Mouse (Mus musculus): Measurements from ENCODE around the gene Fam219a. TPM values are rescaled to one million over a fixed set of nuclear protein-coding genes. Genes with fewer than 3 reads are reported as not detected.
A peak's percentile ranks its signal among the peaks of the same experiment; 100 is the strongest.

Gene Fam219a
- polyA plus RNA-seq, 1 experiment, result 1.7 TPM

DNA sequence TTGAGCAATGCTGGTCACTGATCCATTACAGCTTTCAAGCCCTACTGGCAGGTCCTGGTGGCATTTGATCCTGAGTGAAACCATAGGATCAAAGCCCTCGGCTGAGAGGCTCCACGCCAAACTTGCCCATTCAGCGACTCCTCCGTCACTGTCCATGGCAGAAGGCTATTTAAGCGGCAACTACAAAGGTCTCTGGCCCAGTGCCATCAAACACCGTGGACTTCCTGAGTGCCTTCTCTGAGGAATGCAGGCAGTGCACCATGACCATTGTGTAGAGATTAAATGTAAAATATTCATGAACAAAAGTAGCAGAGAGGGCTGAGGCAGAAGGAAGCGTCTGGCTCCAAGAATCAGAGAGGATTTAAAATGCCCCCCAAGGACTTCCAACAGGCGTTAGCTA is 41.3 kb downstream of the Fam219a start:
- H3K27me3 ChIP-seq (ENCODE audit: control insufficient read depth, insufficient read depth, insufficient read length), result peaks cover 35% of the 10 kb centered on the region
- H3K79me2 ChIP-seq (ENCODE audit: control insufficient read depth, insufficient read depth), result no peaks in the 10 kb centered on the region
- no peaks in the 10 kb centered on the region for H3K36me3 ChIP-seq (ENCODE audit: control insufficient read depth, insufficient read depth)
- H3K4me3 ChIP-seq (ENCODE audit: insufficient read depth, poor library complexity, severe bottlenecking), result no peak overlapping the region
- H3K79me3 ChIP-seq (ENCODE audit: low read depth), result no peaks in the 10 kb centered on the region
- no peak overlapping the region for H3ac ChIP-seq (ENCODE audit: control insufficient read depth, insufficient read length, low read depth)
- TF ChIP-seq CEBPB (IDR thresholded peaks at IDR 0.05; ENCODE audit: low read depth) (no peak), CTCF (IDR thresholded peaks at IDR 0.05; ENCODE audit: control insufficient read depth, insufficient read depth, insufficient read length) (no peak), FOSL1 (IDR thresholded peaks at IDR 0.05; ENCODE audit: insufficient read depth, low read length, poor library complexity, severe bottlenecking) (no peak), USF1 (IDR thresholded peaks at IDR 0.05; ENCODE audit: low read depth) (no peak)

DNA sequence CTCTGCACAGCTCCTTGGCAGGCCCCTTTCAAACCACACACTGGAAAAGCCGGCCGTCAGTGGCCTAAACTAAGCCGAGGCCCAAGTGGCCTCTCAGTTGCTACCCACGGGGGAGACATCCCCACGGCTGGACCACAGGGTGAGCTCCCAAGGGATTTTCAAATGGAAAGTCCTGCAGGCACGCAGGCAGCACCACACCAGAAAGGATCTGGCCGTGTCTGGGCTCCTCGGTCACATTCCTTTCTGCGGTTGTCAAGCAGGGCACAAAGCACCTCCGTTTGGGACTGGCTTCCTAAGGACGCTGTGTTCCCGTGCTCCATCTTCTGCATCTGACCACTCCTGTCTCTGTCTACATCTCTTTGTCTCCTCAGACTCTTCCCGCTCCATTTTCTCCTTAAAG is 42.3 kb downstream of the Fam219a start:
- TF ChIP-seq USF1 (IDR thresholded peaks at IDR 0.05; ENCODE audit: low read depth), result no peak
- no peak for TF ChIP-seq MYOD1 (IDR thresholded peaks at IDR 0.05; ENCODE audit: control insufficient read depth, insufficient read length, low read depth)
- no peak for TF ChIP-seq MYOG (IDR thresholded peaks at IDR 0.05; ENCODE audit: control insufficient read depth, extremely low read depth, insufficient read length)
- no peak for TF ChIP-seq CEBPB (IDR thresholded peaks at IDR 0.05; ENCODE audit: low read depth)
- no peak for TF ChIP-seq MAX (IDR thresholded peaks at IDR 0.05)
- no peak for TF ChIP-seq FOSL1 (IDR thresholded peaks at IDR 0.05; ENCODE audit: insufficient read depth, low read length, poor library complexity, severe bottlenecking)
- TF ChIP-seq CTCF (IDR thresholded peaks at IDR 0.05; ENCODE audit: control insufficient read depth, insufficient read depth, insufficient read length), result no peak
- no peaks in the 10 kb centered on the region for H3K79me2 ChIP-seq (ENCODE audit: control insufficient read depth, insufficient read depth)
- H3K27me3 ChIP-seq (ENCODE audit: control insufficient read depth, insufficient read depth, insufficient read length), result peaks cover 32% of the 10 kb centered on the region
- H3K36me3 ChIP-seq (ENCODE audit: control insufficient read depth, insufficient read depth), result no peaks in the 10 kb centered on the region
- H3ac ChIP-seq (ENCODE audit: control insufficient read depth, insufficient read length, low read depth), result no peak overlapping the region
- H3K4me3 ChIP-seq (ENCODE audit: insufficient read depth, poor library complexity, severe bottlenecking), result no peak overlapping the region
- no peaks in the 10 kb centered on the region for H3K79me3 ChIP-seq (ENCODE audit: low read depth)

DNA sequence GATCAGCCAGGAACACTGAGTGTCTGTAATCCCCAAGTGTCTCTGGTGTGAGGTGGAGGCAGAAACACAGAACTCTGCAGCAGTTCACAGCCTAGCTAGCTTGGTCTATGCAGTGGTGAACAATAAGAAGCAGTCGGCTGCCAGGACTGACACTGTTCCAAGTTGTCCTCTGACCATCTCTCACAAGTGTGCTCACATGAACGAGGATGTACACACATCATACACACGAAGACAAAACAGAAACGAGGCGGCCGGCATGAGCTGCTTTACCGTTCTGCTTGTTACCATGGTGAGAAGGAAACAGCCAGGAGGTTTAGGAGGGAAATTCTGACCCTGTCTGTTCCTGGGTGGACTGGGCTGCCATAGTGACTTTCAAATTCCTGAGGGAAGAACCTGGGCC is 42.8 kb downstream of the Fam219a start:
- Histone ChIP-seq H3K36me3 (ENCODE audit: control insufficient read depth, insufficient read depth) (no peaks in the 10 kb centered on the region), H3K4me3 (ENCODE audit: insufficient read depth, poor library complexity, severe bottlenecking) (no peak overlapping the region), H3K79me2 (ENCODE audit: control insufficient read depth, insufficient read depth) (no peaks in the 10 kb centered on the region), H3K27me3 (ENCODE audit: control insufficient read depth, insufficient read depth, insufficient read length) (peaks cover 32% of the 10 kb centered on the region), H3K79me3 (ENCODE audit: low read depth) (no peaks in the 10 kb centered on the region), H3ac (ENCODE audit: control insufficient read depth, insufficient read length, low read depth) (no peak overlapping the region)
- TF ChIP-seq CTCF (IDR thresholded peaks at IDR 0.05; ENCODE audit: control insufficient read depth, insufficient read depth, insufficient read length) (no peak), FOSL1 (IDR thresholded peaks at IDR 0.05; ENCODE audit: insufficient read depth, low read length, poor library complexity, severe bottlenecking) (no peak), CEBPB (IDR thresholded peaks at IDR 0.05; ENCODE audit: low read depth) (no peak), MYOD1 (IDR thresholded peaks at IDR 0.05; ENCODE audit: control insufficient read depth, insufficient read length, low read depth) (no peak), USF1 (IDR thresholded peaks at IDR 0.05; ENCODE audit: low read depth) (no peak), MAX (IDR thresholded peaks at IDR 0.05) (no peak), MYOG (IDR thresholded peaks at IDR 0.05; ENCODE audit: control insufficient read depth, extremely low read depth, insufficient read length) (no peak)

DNA sequence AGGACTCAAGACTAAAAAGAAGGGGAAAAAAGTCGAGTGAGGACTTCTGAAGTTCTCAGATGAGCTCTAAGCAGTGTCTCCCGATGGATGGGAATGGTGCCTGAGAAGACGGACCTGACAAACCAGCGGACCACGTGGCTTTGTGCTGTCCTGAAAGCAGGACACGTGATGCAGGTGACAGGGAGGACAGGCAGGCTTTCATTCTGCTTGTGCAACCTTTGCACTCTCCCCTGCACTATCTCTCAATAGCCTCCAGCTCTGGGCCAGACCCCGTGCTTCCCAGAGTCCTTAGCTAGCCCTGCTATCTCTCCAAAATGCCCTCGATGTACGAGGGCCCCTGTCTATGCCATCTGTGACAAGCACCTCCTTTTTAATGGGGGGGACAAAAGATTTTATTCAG is 44.5 kb downstream of the Fam219a start:
- no peak for TF ChIP-seq MYOD1 (IDR thresholded peaks at IDR 0.05; ENCODE audit: control insufficient read depth, insufficient read length, low read depth)
- TF ChIP-seq CTCF (IDR thresholded peaks at IDR 0.05; ENCODE audit: control insufficient read depth, insufficient read depth, insufficient read length), result no peak
- no peak for TF ChIP-seq CEBPB (IDR thresholded peaks at IDR 0.05; ENCODE audit: low read depth)
- no peak for TF ChIP-seq FOSL1 (IDR thresholded peaks at IDR 0.05; ENCODE audit: insufficient read depth, low read length, poor library complexity, severe bottlenecking)
- TF ChIP-seq MAX (IDR thresholded peaks at IDR 0.05), result no peak
- no peak for TF ChIP-seq MYOG (IDR thresholded peaks at IDR 0.05; ENCODE audit: control insufficient read depth, extremely low read depth, insufficient read length)
- TF ChIP-seq USF1 (IDR thresholded peaks at IDR 0.05; ENCODE audit: low read depth), result no peak
- Histone ChIP-seq H3K4me3 (ENCODE audit: insufficient read depth, poor library complexity, severe bottlenecking) (no peak overlapping the region), H3K27me3 (ENCODE audit: control insufficient read depth, insufficient read depth, insufficient read length) (peaks cover 33% of the 10 kb centered on the region), H3K79me3 (ENCODE audit: low read depth) (no peaks in the 10 kb centered on the region), H3K79me2 (ENCODE audit: control insufficient read depth, insufficient read depth) (no peaks in the 10 kb centered on the region), H3K36me3 (ENCODE audit: control insufficient read depth, insufficient read depth) (no peaks in the 10 kb centered on the region), H3ac (ENCODE audit: control insufficient read depth, insufficient read length, low read depth) (no peak overlapping the region)

DNA sequence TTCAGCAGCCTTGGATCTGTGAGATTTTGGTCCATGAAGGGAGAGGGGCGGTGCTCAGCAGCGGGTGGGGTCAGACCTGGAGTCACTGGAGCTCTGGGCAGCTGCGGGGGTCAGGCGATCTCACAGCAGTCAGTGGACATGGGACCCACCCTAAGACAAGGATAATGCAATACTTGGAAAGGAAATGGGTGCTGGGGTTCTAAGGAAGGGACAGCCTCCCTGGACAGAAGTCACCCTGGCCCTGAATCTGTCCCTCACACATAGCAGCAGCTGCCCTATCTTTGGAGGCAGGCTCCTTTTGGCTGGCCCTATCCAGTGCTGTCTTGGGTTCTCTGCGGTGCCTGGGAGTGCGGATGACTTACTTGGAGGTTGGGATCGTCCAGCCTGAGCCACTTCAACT is 45.5 kb downstream of the Fam219a start:
- Histone ChIP-seq H3K79me3 (ENCODE audit: low read depth) (no peaks in the 10 kb centered on the region), H3K27me3 (ENCODE audit: control insufficient read depth, insufficient read depth, insufficient read length) (peaks cover 38% of the 10 kb centered on the region)
- TF ChIP-seq MAX (IDR thresholded peaks at IDR 0.05) (no peak), MYOD1 (IDR thresholded peaks at IDR 0.05; ENCODE audit: control insufficient read depth, insufficient read length, low read depth) (no peak), USF1 (IDR thresholded peaks at IDR 0.05; ENCODE audit: low read depth) (no peak), CTCF (IDR thresholded peaks at IDR 0.05; ENCODE audit: control insufficient read depth, insufficient read depth, insufficient read length) (no peak), MYOG (IDR thresholded peaks at IDR 0.05; ENCODE audit: control insufficient read depth, extremely low read depth, insufficient read length) (no peak), CEBPB (IDR thresholded peaks at IDR 0.05; ENCODE audit: low read depth) (no peak), FOSL1 (IDR thresholded peaks at IDR 0.05; ENCODE audit: insufficient read depth, low read length, poor library complexity, severe bottlenecking) (no peak)

DNA sequence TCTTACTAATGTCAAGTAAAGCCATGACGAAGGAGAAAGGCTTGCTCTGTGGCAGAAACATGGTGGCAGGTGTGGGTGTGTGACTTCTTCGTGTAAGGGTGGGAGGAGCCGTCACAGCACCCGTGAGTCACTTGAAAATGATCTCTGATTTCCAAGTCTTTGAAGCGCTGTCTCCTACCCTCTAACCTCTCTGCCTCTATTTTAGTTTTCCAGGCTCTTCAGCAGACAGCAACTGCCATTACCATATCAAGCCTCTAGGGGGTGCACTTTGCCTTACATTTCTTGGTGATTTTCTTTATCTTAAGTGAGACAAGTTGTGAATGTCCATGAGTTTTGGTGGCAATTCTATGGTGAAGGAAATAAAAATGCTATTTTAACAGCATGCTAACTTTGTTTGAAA is 46.5 kb downstream of the Fam219a start:
- TF ChIP-seq MAX (IDR thresholded peaks at IDR 0.05) (peak; percentile 28), CTCF (IDR thresholded peaks at IDR 0.05; ENCODE audit: control insufficient read depth, insufficient read depth, insufficient read length) (no peak)
- H3K79me3 ChIP-seq (ENCODE audit: low read depth), result no peaks in the 10 kb centered on the region
- no peaks in the 10 kb centered on the region for H3K79me2 ChIP-seq (ENCODE audit: control insufficient read depth, insufficient read depth)
- peaks cover 43% of the 10 kb centered on the region for H3K27me3 ChIP-seq (ENCODE audit: control insufficient read depth, insufficient read depth, insufficient read length)
- H3ac ChIP-seq (ENCODE audit: control insufficient read depth, insufficient read length, low read depth), result no peak overlapping the region
- H3K36me3 ChIP-seq (ENCODE audit: control insufficient read depth, insufficient read depth), result no peaks in the 10 kb centered on the region
- H3K4me3 ChIP-seq (ENCODE audit: insufficient read depth, poor library complexity, severe bottlenecking), result no peak overlapping the region

More for the DNA sequence above, 45.5 kb downstream of the Fam219a start:
- no peaks in the 10 kb centered on the region for H3K36me3 ChIP-seq (ENCODE audit: control insufficient read depth, insufficient read depth)
- no peak overlapping the region for H3ac ChIP-seq (ENCODE audit: control insufficient read depth, insufficient read length, low read depth)
- no peak overlapping the region for H3K4me3 ChIP-seq (ENCODE audit: insufficient read depth, poor library complexity, severe bottlenecking)
- H3K79me2 ChIP-seq (ENCODE audit: control insufficient read depth, insufficient read depth), result no peaks in the 10 kb centered on the region

Data from C2C12 (cell line).